Mouse (Mus musculus) embryonic facial prominence, embryonic 10.5 days (tissue): ENCODE results near the gene Tmem132d. TPM values are rescaled to one million over a fixed set of nuclear protein-coding genes. Genes with fewer than 3 reads are reported as not detected.

ENCODE experiments used
- DNase-seq: peaks from one replicate; pipeline ENCODE4 v3.0.0-alpha.2; 2017; ENCODE audit warnings: low spot score
- H3K27ac ChIP-seq: fragments of 300-500 bp; sonication (generic); replicated peaks from 2 replicates; pipeline ENCODE4 v1.5.1; 2016; ENCODE audit warnings: mild to moderate bottlenecking
- H3K27me3 ChIP-seq: fragments of 300-500 bp; sonication (generic); replicated peaks from 2 replicates; pipeline ENCODE4 v1.6.1; 2016; ENCODE audit warnings: low read depth, mild to moderate bottlenecking; ENCODE audit not compliant: poor library complexity, severe bottlenecking
- H3K36me3 ChIP-seq: fragments of 300-500 bp; sonication (generic); replicated peaks from 2 replicates; pipeline ENCODE4 v1.6.1; 2016; ENCODE audit warnings: mild to moderate bottlenecking, moderate library complexity
- H3K4me1 ChIP-seq: fragments of 300-500 bp; sonication (generic); 2 replicates; pipeline ENCODE4 v1.6.1; 2016
- H3K4me3 ChIP-seq: fragments of 300-500 bp; sonication (generic); 2 replicates; pipeline ENCODE4 v1.5.1; 2016; ENCODE audit warnings: mild to moderate bottlenecking, moderate library complexity
- H3K9me3 ChIP-seq: fragments of 300-500 bp; sonication (generic); 2 replicates; pipeline ENCODE4 v1.6.1; 2016; ENCODE audit warnings: mild to moderate bottlenecking
- WGBS: fragments of 180-500 bp; shearing (Covaris S2); methylation state at CpG from one replicate; pipeline ENCODE4 v1.1.7; 2016; 5-methylcytosine and 5-hydroxymethylcytosine counted together
- polyA plus RNA-seq: library from polyadenylated mRNA; unstranded; fragments of >200 nt; fragmentation: Nextera tagmentation; extraction: Ambion mirVana; gene quantifications from 2 replicates; pipeline ENCODE4 v1.2.1, GENCODE M21; 2016

Gene Tmem132d
- polyA plus RNA-seq, 1 experiment from 2014 or later: 0.85 TPM

GRCm38 (mm10) chr5:128302387-128302786, 130.5 kb downstream of the Tmem132d start:
- H3K9me3 ChIP-seq: no peaks in the 10 kb centered on the region
- H3K27me3 ChIP-seq: no peaks in the 10 kb centered on the region
- no peaks in the 10 kb centered on the region for H3K36me3 ChIP-seq
- H3K4me1 ChIP-seq: no peaks in the 10 kb centered on the region
- H3K27ac ChIP-seq: no peak overlapping the region
- WGBS: 80% methylated on average over 2 of the region's 2 CpGs
- DNase-seq: no peak
- no peak overlapping the region for H3K4me3 ChIP-seq

- WGBS: 24% methylated on average over 2 of the region's 2 CpGs
- Histone ChIP-seq H3K27me3 (peaks cover 19% of the 10 kb centered on the region), H3K27ac (no peak overlapping the region), H3K4me3 (no peak overlapping the region), H3K36me3 (no peaks in the 10 kb centered on the region), H3K9me3 (no peaks in the 10 kb centered on the region), H3K4me1 (peaks cover 13% of the 10 kb centered on the region)
- no peak for DNase-seq
Observed at GRCm38 (mm10) chr5:128291191-128291590, 141.7 kb downstream of the Tmem132d start.

- no peaks in the 10 kb centered on the region for H3K9me3 ChIP-seq
- H3K36me3 ChIP-seq: no peaks in the 10 kb centered on the region
- peaks cover 17% of the 10 kb centered on the region for H3K4me1 ChIP-seq
- peak; percentile 54 for DNase-seq
- H3K27ac ChIP-seq: no peak overlapping the region; the same call in 1 of the 2 replicates
- no peak overlapping the region for H3K4me3 ChIP-seq
- 8% methylated on average over 6 of the region's 6 CpGs for WGBS
- H3K27me3 ChIP-seq: peaks cover 55% of the 10 kb centered on the region
Observed at GRCm38 (mm10) chr5:128273255-128273654, 159.6 kb downstream of the Tmem132d start.

- peaks cover 2% of the 10 kb centered on the region for H3K4me1 ChIP-seq
- no peaks in the 10 kb centered on the region for H3K9me3 ChIP-seq
- no peak for DNase-seq
- no peaks in the 10 kb centered on the region for H3K36me3 ChIP-seq
- no peak overlapping the region for H3K4me3 ChIP-seq
- no peak overlapping the region for H3K27ac ChIP-seq
- WGBS: 94% methylated on average over 6 of the region's 6 CpGs
- peaks cover 9% of the 10 kb centered on the region; the same call in 1 of the 2 replicates for H3K27me3 ChIP-seq
Observed at GRCm38 (mm10) chr5:128267366-128267765, 165.5 kb downstream of the Tmem132d start.

GRCm38 (mm10) chr5:128244219-128244618, 188.7 kb downstream of the Tmem132d start:
- DNase-seq: peak; percentile 51
- no peak overlapping the region for H3K27ac ChIP-seq
- WGBS: 39% methylated on average over 4 of the region's 4 CpGs
- H3K27me3 ChIP-seq: no peaks in the 10 kb centered on the region
- H3K36me3 ChIP-seq: no peaks in the 10 kb centered on the region
- H3K4me3 ChIP-seq: no peak overlapping the region
- H3K9me3 ChIP-seq: peaks cover 3% of the 10 kb centered on the region; the same call in 1 of the 2 replicates
- peaks cover 14% of the 10 kb centered on the region for H3K4me1 ChIP-seq

- Histone ChIP-seq H3K4me3 (no peak overlapping the region), H3K36me3 (no peaks in the 10 kb centered on the region), H3K4me1 (peaks cover 22% of the 10 kb centered on the region), H3K27me3 (no peaks in the 10 kb centered on the region), H3K9me3 (peaks cover 3% of the 10 kb centered on the region; the same call in 1 of the 2 replicates), H3K27ac (no peak overlapping the region; the same call in 1 of the 2 replicates)
- peak; percentile 30 for DNase-seq
- 46% methylated on average over 9 of the region's 9 CpGs for WGBS
Observed at GRCm38 (mm10) chr5:128236638-128237335, 196.1 kb downstream of the Tmem132d start.

GRCm38 (mm10) chr5:128235611-128236010, 197.3 kb downstream of the Tmem132d start:
- H3K4me1 ChIP-seq: peaks cover 22% of the 10 kb centered on the region
- 90% methylated on average over 1 of the region's 1 CpGs for WGBS

GRCm38 (mm10) chr5:128233101-128233500, 199.8 kb downstream of the Tmem132d start:
- H3K27me3 ChIP-seq: no peaks in the 10 kb centered on the region
- peaks cover 18% of the 10 kb centered on the region for H3K4me1 ChIP-seq
- no peak for DNase-seq
- no peaks in the 10 kb centered on the region for H3K36me3 ChIP-seq
- no peaks in the 10 kb centered on the region for H3K9me3 ChIP-seq
- no peak overlapping the region for H3K4me3 ChIP-seq
- no peak overlapping the region for H3K27ac ChIP-seq

More at GRCm38 (mm10) chr5:128235611-128236010, 197.3 kb downstream of the Tmem132d start:
- no peak for DNase-seq
- Histone ChIP-seq H3K4me3 (no peak overlapping the region), H3K9me3 (peaks cover 3% of the 10 kb centered on the region; the same call in 1 of the 2 replicates), H3K27ac (no peak overlapping the region), H3K36me3 (no peaks in the 10 kb centered on the region), H3K27me3 (no peaks in the 10 kb centered on the region)

GRCm38 (mm10) chr5:128218281-128218680, 214.6 kb downstream of the Tmem132d start:
- no peak for DNase-seq
- no peaks in the 10 kb centered on the region; the same call in 1 of the 2 replicates for H3K27me3 ChIP-seq
- H3K9me3 ChIP-seq: no peaks in the 10 kb centered on the region
- H3K4me1 ChIP-seq: no peaks in the 10 kb centered on the region
- no peaks in the 10 kb centered on the region for H3K36me3 ChIP-seq
- H3K4me3 ChIP-seq: no peak overlapping the region
- H3K27ac ChIP-seq: no peak overlapping the region

- Histone ChIP-seq H3K4me3 (no peak overlapping the region), H3K9me3 (no peaks in the 10 kb centered on the region), H3K4me1 (peaks cover 2% of the 10 kb centered on the region), H3K27ac (no peak overlapping the region), H3K36me3 (no peaks in the 10 kb centered on the region), H3K27me3 (no peaks in the 10 kb centered on the region)
- WGBS: 84% methylated on average over 5 of the region's 5 CpGs
- no peak for DNase-seq
Observed at GRCm38 (mm10) chr5:128211125-128211524, 221.8 kb downstream of the Tmem132d start.

GRCm38 (mm10) chr5:128205716-128206115, 227.2 kb downstream of the Tmem132d start:
- Histone ChIP-seq H3K36me3 (no peaks in the 10 kb centered on the region), H3K27ac (no peak overlapping the region), H3K27me3 (0 out of 2 replicates have a peak, but pooled peaks cover 4% of the 10 kb centered on the region), H3K9me3 (no peaks in the 10 kb centered on the region), H3K4me1 (peaks cover 24% of the 10 kb centered on the region), H3K4me3 (no peak overlapping the region)
- WGBS: 43% methylated on average over 2 of the region's 2 CpGs
- no peak for DNase-seq

- H3K36me3 ChIP-seq: no peaks in the 10 kb centered on the region
- 0 out of 2 replicates have a peak, but pooled peaks cover 4% of the 10 kb centered on the region for H3K27me3 ChIP-seq
- WGBS: 84% methylated on average over 17 of the region's 17 CpGs
- H3K4me3 ChIP-seq: no peak overlapping the region
- H3K9me3 ChIP-seq: no peaks in the 10 kb centered on the region
- H3K4me1 ChIP-seq: peaks cover 24% of the 10 kb centered on the region
- no peak for DNase-seq
- H3K27ac ChIP-seq: peak overlapping the region; percentile 35; the same call in 1 of the 2 replicates
Observed at GRCm38 (mm10) chr5:128204685-128205320, 228.1 kb downstream of the Tmem132d start.
